Mouse (Mus musculus) forebrain, embryonic 14.5 days (tissue): ENCODE measurements around the gene Vmac. TPM values are rescaled to one million over a fixed set of nuclear protein-coding genes. Genes with fewer than 3 reads are reported as not detected.

Experiments
- ATAC-seq: fragments of 200-750 bp; cut with Nextera tagmentation; 2 replicates; pipeline ENCODE4 v1.8.0; 2017; ENCODE audit warnings: mild to moderate bottlenecking, moderate library complexity
- DNase-seq: peaks from one replicate; pipeline ENCODE4 v3.0.0-alpha.2; 2015; ENCODE audit warnings: low spot score
- H3K27ac ChIP-seq: fragments of 300-500 bp; sonication (generic); 2 replicates; pipeline ENCODE4 v1.5.1; 2014; ENCODE audit warnings: low read depth, mild to moderate bottlenecking, control low read depth, low read length, moderate library complexity
- H3K27me3 ChIP-seq: fragments of 300-500 bp; sonication (generic); replicated peaks from 2 replicates; pipeline ENCODE4 v1.6.1; 2014; ENCODE audit warnings: low read length, control low read depth, mixed read lengths; ENCODE audit not compliant: control insufficient read depth, insufficient read depth
- H3K36me3 ChIP-seq: fragments of 300-500 bp; sonication (generic); 2 replicates; pipeline ENCODE4 v1.6.1; 2014; ENCODE audit warnings: low read length, control low read depth; ENCODE audit not compliant: control insufficient read depth, insufficient read depth
- H3K4me1 ChIP-seq: fragments of 300-500 bp; sonication (generic); 2 replicates; pipeline ENCODE4 v1.6.1; 2014; ENCODE audit warnings: antibody characterized with exemption, low read length, control low read depth; ENCODE audit not compliant: control insufficient read depth, insufficient read depth
- H3K4me2 ChIP-seq: fragments of 300-500 bp; sonication (generic); 2 replicates; pipeline ENCODE4 v1.6.1; 2014; ENCODE audit warnings: mild to moderate bottlenecking, control low read depth, low read length
- H3K4me3 ChIP-seq: fragments of 300-500 bp; sonication (generic); 2 replicates; pipeline ENCODE4 v1.5.1; 2014; ENCODE audit warnings: low read depth, low read length, control low read depth
- H3K9ac ChIP-seq: fragments of 300-500 bp; sonication (generic); 2 replicates; pipeline ENCODE4 v1.6.1; 2014; ENCODE audit warnings: mild to moderate bottlenecking, low read length, control low read depth, moderate library complexity
- H3K9me3 ChIP-seq: fragments of 300-500 bp; sonication (generic); replicated peaks from 2 replicates; pipeline ENCODE4 v1.6.1; 2016; ENCODE audit warnings: low read length, control low read depth, mixed read lengths; ENCODE audit not compliant: control insufficient read depth
- WGBS: fragments of 180-500 bp; shearing (Covaris S2); extraction: QIAGEN DNeasy Blood & Tissue Kit; methylation state at CpG from one replicate; pipeline ENCODE4 v1.1.7; 2014; 5-methylcytosine and 5-hydroxymethylcytosine counted together
- polyA plus RNA-seq: library from polyadenylated mRNA; unstranded; fragments of >200 nt; fragmentation: Nextera tagmentation; extraction: Ambion mirVana; gene quantifications from 2 replicates; pipeline ENCODE4 v1.2.1, GENCODE M21; 2014

Gene Vmac
- polyA plus RNA-seq, 1 experiment from 2014 or later = 24.6 TPM

DNA sequence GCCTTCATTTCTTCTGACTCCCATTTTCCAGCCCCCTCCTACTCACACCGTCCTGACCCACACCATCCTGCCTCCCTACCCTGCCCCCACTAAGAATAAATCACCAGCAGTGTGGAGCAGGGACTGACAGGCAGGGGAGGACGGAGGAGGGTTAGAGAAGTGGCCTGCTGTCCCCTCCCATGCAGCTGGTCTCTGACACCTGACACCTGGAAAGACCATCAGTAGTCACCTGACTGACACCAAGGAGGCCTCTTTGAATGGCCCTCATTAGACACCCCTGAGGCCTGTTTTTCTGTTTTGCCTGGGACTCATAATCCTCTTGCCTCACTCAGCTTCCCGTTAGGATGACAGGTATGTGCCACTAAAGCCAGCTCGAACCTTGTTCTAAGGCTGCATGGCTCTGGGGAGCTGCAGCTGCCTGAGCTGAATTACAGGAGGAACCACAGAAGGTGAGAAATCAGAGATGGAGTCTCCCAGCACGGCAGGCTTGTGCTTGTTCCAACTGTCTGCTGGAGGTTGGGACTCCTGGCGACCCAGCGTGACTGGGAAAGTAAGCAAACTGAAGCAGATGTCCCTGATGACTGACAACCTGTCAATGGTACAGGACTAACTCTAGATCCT lies 9.3 kb upstream of the Vmac start:
- Histone ChIP-seq H3K4me1 (no peaks in the 10 kb centered on the region), H3K4me2 (no peak overlapping the region), H3K9me3 (no peaks in the 10 kb centered on the region), H3K9ac (no peak overlapping the region), H3K36me3 (peaks cover 22% of the 10 kb centered on the region), H3K27ac (no peak overlapping the region), H3K4me3 (no peak overlapping the region), H3K27me3 (no peaks in the 10 kb centered on the region)
- no peak for ATAC-seq
- 11% methylated on average over 7 of the region's 7 CpGs for WGBS
- DNase-seq = no peak

DNA sequence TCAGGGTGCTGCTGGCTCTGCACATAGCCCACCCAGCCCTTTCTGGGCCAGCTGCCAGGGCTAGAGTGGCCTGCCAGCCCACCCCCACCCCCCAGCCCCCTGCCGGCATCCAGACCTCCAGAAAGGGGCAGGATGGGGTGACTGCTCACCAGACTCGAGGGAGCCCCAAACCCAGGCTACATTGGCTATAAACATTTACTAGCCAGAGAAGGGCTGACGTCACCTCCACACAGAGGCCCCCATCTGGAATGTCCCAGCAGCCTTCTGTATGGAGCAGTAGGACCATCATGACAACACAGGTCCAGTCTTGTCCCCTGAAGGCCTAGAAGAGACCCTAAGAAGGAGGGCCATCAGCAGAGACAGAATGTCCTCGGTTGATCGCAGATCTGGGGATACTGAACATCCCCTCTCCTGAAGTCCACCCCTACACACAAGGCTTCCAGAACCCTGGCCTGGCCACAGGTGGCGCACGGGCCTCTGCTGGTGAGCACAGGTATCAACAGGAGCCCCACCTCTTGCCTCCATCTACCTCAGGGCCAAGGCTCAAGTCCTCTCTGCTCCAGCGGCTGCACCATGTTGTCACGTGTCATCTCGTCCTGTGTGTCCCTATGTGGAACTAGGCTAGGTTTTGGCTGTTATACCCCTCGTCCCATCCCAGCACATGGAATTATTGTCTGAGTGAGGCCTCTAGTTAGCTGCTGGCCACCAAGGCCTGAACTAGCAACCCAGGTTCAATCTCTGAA lies 5.8 kb upstream of the Vmac start:
- Histone ChIP-seq H3K9ac (no peak overlapping the region), H3K27me3 (no peaks in the 10 kb centered on the region)
- 86% methylated on average over 11 of the region's 11 CpGs for WGBS

DNA sequence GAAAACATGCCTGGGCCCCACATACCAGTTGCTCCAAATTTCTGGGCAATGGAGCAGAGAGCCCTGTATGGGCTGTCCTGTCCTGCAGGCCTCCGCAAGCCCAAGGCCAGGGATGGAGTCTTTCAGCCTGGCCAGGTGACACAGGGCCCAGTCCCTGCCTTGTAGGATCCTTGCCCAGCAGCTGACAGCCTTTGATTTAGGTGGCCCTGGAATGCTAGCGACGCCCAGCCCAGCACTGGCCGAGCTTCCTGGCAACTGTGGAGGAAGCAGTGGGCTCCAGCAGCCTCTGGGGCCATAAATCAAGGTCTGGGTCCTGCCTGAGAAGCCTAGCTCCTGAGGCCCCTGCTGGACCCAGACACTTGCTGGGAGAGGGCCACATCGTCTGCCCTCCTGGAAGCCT lies 4.6 kb upstream of the Vmac start:
- WGBS = 85% methylated on average over 5 of the region's 5 CpGs
- H3K36me3 ChIP-seq = peaks cover 34% of the 10 kb centered on the region
- ATAC-seq (no peak), DNase-seq (no peak)
- H3K9me3 ChIP-seq = no peaks in the 10 kb centered on the region
- no peak overlapping the region for H3K27ac ChIP-seq
- H3K27me3 ChIP-seq = no peaks in the 10 kb centered on the region
- H3K9ac ChIP-seq = no peak overlapping the region
- peaks cover 11% of the 10 kb centered on the region for H3K4me1 ChIP-seq
- H3K4me3 ChIP-seq = no peak overlapping the region
- no peak overlapping the region for H3K4me2 ChIP-seq

More for the DNA sequence above, 5.8 kb upstream of the Vmac start:
- Histone ChIP-seq H3K36me3 (peaks cover 34% of the 10 kb centered on the region), H3K4me3 (no peak overlapping the region), H3K4me2 (no peak overlapping the region), H3K27ac (no peak overlapping the region), H3K4me1 (peaks cover 6% of the 10 kb centered on the region), H3K9me3 (no peaks in the 10 kb centered on the region)
- ATAC-seq (no peak), DNase-seq (no peak)

DNA sequence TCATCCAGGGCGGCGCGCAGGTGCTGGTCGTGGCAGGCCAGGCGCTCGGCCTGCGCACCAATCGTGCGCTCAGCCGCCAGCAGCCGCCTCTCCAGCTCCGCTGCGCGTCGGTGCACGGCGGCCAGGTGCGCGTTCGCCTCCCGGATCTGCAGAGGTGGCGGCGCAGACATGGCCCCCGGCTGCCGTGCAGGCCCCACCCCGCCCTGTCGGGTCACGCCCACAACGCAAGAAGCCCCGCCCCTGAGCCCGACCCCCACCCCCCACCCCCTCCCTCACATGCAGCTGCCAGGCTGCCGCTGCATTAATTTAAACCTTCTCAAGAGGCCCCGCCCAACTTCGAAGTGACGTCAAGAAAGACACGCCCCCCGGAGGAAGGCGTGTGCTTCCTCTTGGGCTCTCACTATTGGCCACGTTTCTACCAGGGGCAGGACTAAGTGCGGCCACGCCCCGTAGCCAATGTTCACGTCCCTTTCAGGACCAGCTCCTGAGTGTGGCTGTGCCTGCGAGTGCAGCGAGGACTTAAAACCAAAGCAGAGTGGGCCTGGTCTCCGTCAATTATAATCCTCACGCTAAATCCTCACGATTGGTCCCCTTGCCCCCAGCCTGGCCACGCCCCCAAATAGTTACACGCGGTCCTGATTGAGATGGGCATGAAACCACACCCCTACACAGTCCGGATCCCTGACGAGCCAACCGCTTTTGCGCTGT lies 1.0 kb downstream of the Vmac start:
- Histone ChIP-seq H3K4me3 (peak overlapping the region; percentile 81), H3K36me3 (peaks cover 20% of the 10 kb centered on the region), H3K9ac (peak overlapping the region; percentile 95), H3K27me3 (no peaks in the 10 kb centered on the region), H3K4me2 (peak overlapping the region; percentile 83), H3K27ac (peak overlapping the region; percentile 84), H3K9me3 (no peaks in the 10 kb centered on the region), H3K4me1 (peaks cover 11% of the 10 kb centered on the region)
- DNase-seq (peak; percentile 99), ATAC-seq (peak; percentile 93)
- under 1% methylated on average over 54 of the region's 55 CpGs for WGBS

DNA sequence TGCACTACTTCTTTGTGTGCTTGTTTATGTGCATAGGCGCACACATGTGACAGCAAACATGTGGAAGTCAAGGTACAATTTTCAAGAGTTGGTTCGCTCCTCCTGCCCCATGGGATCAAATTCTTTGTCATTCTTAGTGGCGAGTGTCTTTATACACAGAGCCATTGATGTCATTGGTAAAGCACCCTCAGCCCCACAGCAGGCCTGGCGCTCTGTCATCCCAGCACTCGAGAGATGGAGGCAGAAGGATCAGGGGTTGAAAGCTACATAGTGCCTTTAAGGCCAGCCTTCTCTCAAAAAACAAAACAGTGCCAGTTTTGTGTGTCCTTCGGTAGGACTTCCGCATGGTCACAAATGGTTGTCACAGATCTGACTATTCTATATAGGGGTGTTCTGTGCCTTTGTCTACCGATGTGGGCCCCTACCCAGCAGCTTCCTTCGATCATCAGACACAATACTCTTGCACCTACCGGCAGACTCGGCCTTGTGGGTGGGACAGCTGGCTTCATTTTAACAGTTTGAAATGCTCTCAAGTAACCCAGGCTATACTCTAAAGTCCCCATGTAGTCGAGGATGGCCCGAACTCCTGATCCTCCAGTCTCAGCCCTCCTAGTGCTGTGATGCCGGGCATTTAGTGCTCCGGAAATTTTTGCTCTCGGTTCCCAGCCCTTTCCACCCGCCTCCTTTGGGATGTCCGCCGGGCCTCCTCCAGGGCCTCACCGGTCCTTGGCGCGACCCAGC lies 1.7 kb downstream of the Vmac start:
- H3K4me1 ChIP-seq = peaks cover 11% of the 10 kb centered on the region
- H3K36me3 ChIP-seq = peaks cover 20% of the 10 kb centered on the region
- 26% methylated on average over 22 of the region's 22 CpGs for WGBS
- H3K9ac ChIP-seq = peak overlapping the region; percentile 74
- no peaks in the 10 kb centered on the region for H3K27me3 ChIP-seq
- no peak for ATAC-seq
- H3K9me3 ChIP-seq = no peaks in the 10 kb centered on the region
- peak overlapping the region; percentile 84 for H3K27ac ChIP-seq
- peak overlapping the region; percentile 83 for H3K4me2 ChIP-seq
- H3K4me3 ChIP-seq = peak overlapping the region; percentile 81
- no peak for DNase-seq

DNA sequence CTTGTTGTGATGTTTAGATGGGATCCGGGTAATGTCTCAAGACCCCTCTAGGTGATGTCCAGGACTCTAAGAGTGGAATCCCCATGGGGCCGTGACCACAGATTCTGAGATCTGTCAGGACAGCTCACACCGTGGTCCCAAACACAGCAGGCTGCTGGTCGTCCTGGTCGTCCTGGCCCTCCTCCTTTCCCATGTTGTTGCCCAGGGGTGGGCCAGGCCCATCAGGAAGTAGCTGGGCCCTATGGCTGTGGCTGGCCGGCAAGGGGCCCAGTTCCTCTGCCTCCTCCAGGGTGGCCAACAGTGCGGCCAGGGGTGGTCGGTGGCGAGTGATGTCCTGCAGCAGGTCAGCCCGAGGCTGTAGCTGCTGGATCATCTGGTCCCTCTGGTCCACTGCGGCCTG lies 2.5 kb downstream of the Vmac start:
- Histone ChIP-seq H3K27ac (no peak overlapping the region), H3K4me2 (no peak overlapping the region), H3K4me1 (peaks cover 11% of the 10 kb centered on the region), H3K9me3 (no peaks in the 10 kb centered on the region), H3K36me3 (peaks cover 26% of the 10 kb centered on the region), H3K4me3 (0 out of 2 replicates have a peak overlapping the region, but pooled peaks have one; percentile 81), H3K27me3 (no peaks in the 10 kb centered on the region), H3K9ac (peak overlapping the region; percentile 74; the same call in 1 of the 2 replicates)
- DNase-seq (no peak), ATAC-seq (no peak)
- 69% methylated on average over 11 of the region's 11 CpGs for WGBS

DNA sequence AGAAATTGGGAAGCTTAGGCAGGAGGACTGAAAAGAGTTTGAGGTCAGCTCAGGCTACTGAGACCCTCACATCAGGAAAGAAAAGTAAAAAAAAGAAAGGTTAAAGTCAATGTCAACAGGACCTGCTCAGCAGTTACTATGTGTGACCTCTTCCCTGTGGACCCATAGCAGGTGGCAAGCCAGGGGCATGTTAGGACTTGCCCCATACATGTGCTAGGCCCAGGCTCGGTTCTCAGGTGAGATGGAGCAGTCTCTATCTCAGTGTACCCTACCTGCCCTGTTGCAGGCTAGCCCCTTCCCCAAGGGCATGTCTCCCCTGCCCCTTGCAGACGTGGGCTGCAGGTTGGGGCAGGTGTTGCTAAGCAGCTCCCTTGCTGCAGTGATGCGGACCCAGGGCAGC lies 8.1 kb downstream of the Vmac start:
- H3K4me3 ChIP-seq = no peak overlapping the region
- H3K27ac ChIP-seq = no peak overlapping the region
- H3K9me3 ChIP-seq = no peaks in the 10 kb centered on the region
- H3K27me3 ChIP-seq = no peaks in the 10 kb centered on the region
- peaks cover 82% of the 10 kb centered on the region for H3K36me3 ChIP-seq
- H3K4me1 ChIP-seq = no peaks in the 10 kb centered on the region
- 81% methylated on average over 3 of the region's 3 CpGs for WGBS
- no peak overlapping the region for H3K9ac ChIP-seq
- no peak for ATAC-seq
- no peak overlapping the region for H3K4me2 ChIP-seq
- DNase-seq = no peak

DNA sequence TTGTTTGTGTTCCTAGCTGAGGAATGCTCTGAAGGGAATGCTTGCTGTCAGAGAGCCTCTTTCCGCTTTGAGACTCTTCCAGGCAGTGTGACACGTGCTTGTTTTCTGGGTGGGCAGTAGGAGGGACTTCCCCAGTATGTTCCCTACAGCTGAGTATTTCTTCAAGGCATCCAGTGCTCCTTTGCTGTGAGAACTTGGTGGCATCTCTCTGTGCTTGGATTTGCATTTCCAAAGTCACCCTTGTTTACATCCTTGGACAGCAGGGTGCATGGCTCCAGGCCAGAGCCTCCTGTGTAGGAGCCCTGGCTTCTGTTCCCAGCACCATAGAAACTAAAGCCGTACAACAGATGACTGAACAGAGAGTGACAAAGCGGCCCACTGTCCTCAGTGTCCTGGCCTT lies 9.1 kb downstream of the Vmac start:
- ATAC-seq = no peak
- Histone ChIP-seq H3K4me2 (no peak overlapping the region), H3K4me1 (no peaks in the 10 kb centered on the region), H3K9me3 (no peaks in the 10 kb centered on the region), H3K27me3 (no peaks in the 10 kb centered on the region), H3K36me3 (peaks cover 92% of the 10 kb centered on the region), H3K4me3 (no peak overlapping the region), H3K27ac (no peak overlapping the region), H3K9ac (no peak overlapping the region)
- no peak for DNase-seq
- 82% methylated on average over 4 of the region's 4 CpGs for WGBS
